Mouse (Mus musculus): Measurements from ENCODE around the gene Celf6. TPM values are rescaled to one million over a fixed set of nuclear protein-coding genes. Genes with fewer than 3 reads are reported as not detected.

Gene Celf6
- polyA plus RNA-seq (2012; rRNA removed) = 4.0 and 5.4 TPM in 2 replicates

GRCm38 (mm10) chr9:59577844-59578504 lies at the start of gene Celf6:
Gene Celf6 (plus strand): TSS chr9:59577917.

GRCm38 (mm10) chr9:59539441-59540137 lies 38.1 kb upstream of the Celf6 start, which contains the start of the genes Hexa and Tmem202:
Gene Hexa (plus strand): TSS chr9:59539540.
Gene Tmem202 (minus strand): TSS chr9:59539847.

GRCm38 (mm10) chr9:59616622-59617306 lies 39.0 kb downstream of the Celf6 start, which contains the start of gene Parp6:
Gene Parp6 (plus strand): TSS chr9:59617284.

GRCm38 (mm10) chr9:59655958-59656634 lies 78.4 kb downstream of the Celf6 start, which contains the start of gene Pkm:
Gene Pkm (plus strand): TSS chr9:59656368.

Other genes with a start within 250 kb of the Celf6 start
- gene Bbs4, start 224.4 kb upstream of the Celf6 start, polyA plus RNA-seq (2012; rRNA removed) = 11.6 and 16.9 TPM in 2 replicates
- gene Arih1, start 91.3 kb upstream of the Celf6 start, polyA plus RNA-seq (2012; rRNA removed) = 72.2 and 125 TPM in 2 replicates
- gene Hexa, start 38.4 kb upstream of the Celf6 start, polyA plus RNA-seq (2012; rRNA removed) = 24.9 and 35.8 TPM in 2 replicates
- gene Tmem202, start 38.1 kb upstream of the Celf6 start, polyA plus RNA-seq (2012; rRNA removed) = 0.07 TPM in 1 of 2 replicates, not detected in the other
- gene Parp6, start 39.4 kb downstream of the Celf6 start, polyA plus RNA-seq (2012; rRNA removed) = 67.3 and 90.3 TPM in 2 replicates
- gene Pkm, start 78.5 kb downstream of the Celf6 start, polyA plus RNA-seq (2012; rRNA removed) = 1,514 and 2,121 TPM in 2 replicates
- 0.32 and 0.76 TPM in 2 replicates for gene Gramd2, start 102.2 kb downstream of the Celf6 start, polyA plus RNA-seq (2012; rRNA removed)
- 8.0 and 11.1 TPM in 2 replicates for gene Senp8, start 172.8 kb downstream of the Celf6 start, polyA plus RNA-seq (2012; rRNA removed)
- 11.6 and 18.1 TPM in 2 replicates for gene Myo9a, start 173.0 kb downstream of the Celf6 start, polyA plus RNA-seq (2012; rRNA removed)

Measured in central nervous system, embryonic 11.5 days (tissue).